Mouse (Mus musculus) spleen, postnatal 4 days (tissue): ENCODE results near the gene Sidt1.

ENCODE experiments used
- DNase-seq, 2 experiments: peaks; one replicate each; pipeline ENCODE4 v3.0.0; 2022; ENCODE audit warnings: low spot score in 2 of 2

The Sidt1 gene

GRCm38 (mm10) chr16:44332861-44333284 is at the start of gene Sidt1:
Gene Sidt1 (minus strand): TSS chr16:44333196.
- peak in 1 of 2 experiments; percentile 13 for DNase-seq

- no peak for DNase-seq
Observed at GRCm38 (mm10) chr16:44381578-44381977, 48.6 kb upstream of the Sidt1 start.

GRCm38 (mm10) chr16:44380006-44380405 is 47.0 kb upstream of the Sidt1 start:
- DNase-seq = no peak

DNA sequence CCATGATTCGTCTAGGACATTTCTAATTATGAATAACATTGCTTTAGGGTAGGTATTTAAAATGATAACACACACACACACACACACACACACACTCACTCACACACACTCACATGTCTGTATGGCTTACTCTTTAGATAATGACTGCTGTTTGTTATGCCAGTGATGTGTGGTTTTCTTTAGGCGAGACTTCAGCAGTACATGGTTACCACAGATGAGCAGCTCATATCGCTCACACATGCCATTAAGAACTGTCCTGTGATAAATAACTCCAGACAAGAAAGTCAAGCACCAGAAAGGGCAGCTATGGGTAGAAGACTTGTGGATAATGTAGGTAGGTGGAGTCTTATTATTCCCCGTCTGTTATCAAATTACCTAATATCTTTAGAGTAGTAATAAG is 42.5 kb upstream of the Sidt1 start:
- DNase-seq = no peak

GRCm38 (mm10) chr16:44365522-44365921 is 32.5 kb upstream of the Sidt1 start:
- no peak for DNase-seq

GRCm38 (mm10) chr16:44361921-44362890 is 29.2 kb upstream of the Sidt1 start:
- no peak for DNase-seq

- DNase-seq = peak; percentile 70 to 77
Observed at GRCm38 (mm10) chr16:44357571-44358268, 24.7 kb upstream of the Sidt1 start.

- DNase-seq = no peak
Observed at GRCm38 (mm10) chr16:44356291-44356690, 23.3 kb upstream of the Sidt1 start.

DNA sequence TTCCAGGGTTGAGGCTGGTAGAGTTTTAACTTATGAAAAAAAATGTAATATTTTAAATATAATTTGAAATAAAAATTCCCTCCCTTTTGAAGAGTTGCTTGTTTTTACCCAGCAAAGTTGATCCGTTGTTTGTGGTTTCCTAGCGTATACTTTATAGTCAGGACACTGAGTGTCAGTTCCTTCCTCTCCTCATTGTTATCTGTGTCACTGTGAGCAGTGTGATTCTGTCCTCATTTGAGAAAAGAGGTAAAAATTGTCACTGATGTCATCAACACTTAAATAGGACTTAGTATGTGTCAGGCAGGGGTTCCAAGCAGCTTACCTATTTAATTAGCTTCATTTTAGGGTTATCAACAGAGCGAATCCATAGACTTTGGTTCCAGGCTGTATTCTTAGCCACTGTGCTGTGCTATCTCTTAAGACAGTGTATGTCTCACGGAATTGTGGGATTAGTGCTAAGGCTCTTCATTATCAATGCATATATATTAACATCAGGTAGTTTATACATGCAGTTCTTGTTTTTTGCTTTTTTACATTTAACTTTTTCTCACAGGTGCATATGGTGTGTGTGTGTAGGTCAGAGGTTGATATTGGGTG is 16.9 kb upstream of the Sidt1 start:
- DNase-seq = no peak

GRCm38 (mm10) chr16:44347071-44347901 is 14.3 kb upstream of the Sidt1 start, which contains the start of gene Spice1:
Gene Spice1 (plus strand): TSS chr16:44347121.
- DNase-seq = peak; percentile 94 to 97

DNA sequence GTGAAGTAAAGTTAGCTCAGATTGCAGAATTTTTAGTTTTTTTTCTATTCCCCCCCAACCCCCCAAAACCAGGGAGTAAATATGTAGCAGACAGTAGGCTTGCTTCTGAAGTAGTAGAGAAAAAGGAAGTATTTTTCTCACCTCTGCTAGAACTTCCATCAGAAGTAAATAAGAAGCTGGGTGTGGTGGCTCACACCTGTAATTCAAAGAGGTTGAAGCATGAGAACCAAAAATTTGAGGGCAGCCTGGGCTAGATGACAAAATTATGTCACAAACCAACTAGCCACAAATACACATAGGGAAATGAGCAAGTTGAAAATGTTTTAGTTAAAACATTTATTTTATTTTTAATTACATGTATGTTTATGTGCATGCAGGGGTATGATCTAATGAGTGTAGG is 4.5 kb upstream of the Sidt1 start:
- DNase-seq = no peak

- DNase-seq = peak in 1 of 2 experiments; percentile 65
Observed at GRCm38 (mm10) chr16:44331995-44332860, 768 bp downstream of the Sidt1 start.

DNA sequence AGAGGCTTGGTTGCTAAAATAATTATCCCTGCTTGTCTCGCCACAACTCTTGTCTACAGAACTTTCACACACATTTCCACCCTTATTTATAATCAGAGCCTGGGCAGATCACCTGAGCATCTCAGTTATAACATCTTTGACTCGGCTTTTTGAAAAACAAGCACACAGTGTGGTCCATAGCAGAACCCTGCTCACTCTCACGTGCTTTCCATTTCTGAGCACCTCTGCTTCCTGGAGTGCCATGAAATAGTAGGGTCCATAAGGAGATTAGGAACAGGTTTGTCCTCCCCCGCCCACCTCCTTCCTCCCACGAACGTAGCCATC is 1.4 kb downstream of the Sidt1 start:
- DNase-seq = no peak

DNA sequence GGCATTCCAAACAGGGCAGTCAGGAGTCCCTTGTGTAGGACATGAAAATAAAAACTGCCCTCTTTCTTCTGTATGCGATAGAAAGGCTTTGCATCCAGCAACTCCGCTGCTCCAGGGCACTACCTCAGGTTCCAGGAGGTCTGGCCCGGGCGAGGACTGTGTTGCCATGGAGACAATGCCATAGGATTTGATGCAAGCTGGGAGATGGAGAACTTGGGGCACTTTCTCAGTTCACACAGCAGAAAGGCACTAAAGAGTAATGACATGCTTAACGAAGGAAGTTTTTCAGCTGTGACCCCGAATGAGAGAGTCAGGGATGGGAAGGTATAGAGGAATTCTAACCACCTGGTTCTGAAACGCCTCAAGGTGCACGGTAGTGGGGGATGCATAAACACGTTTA is 1.8 kb downstream of the Sidt1 start:
- no peak for DNase-seq

- no peak for DNase-seq
Observed at GRCm38 (mm10) chr16:44330657-44331056, 2.3 kb downstream of the Sidt1 start.

- no peak for DNase-seq
Observed at GRCm38 (mm10) chr16:44328644-44329043, 4.4 kb downstream of the Sidt1 start.

DNA sequence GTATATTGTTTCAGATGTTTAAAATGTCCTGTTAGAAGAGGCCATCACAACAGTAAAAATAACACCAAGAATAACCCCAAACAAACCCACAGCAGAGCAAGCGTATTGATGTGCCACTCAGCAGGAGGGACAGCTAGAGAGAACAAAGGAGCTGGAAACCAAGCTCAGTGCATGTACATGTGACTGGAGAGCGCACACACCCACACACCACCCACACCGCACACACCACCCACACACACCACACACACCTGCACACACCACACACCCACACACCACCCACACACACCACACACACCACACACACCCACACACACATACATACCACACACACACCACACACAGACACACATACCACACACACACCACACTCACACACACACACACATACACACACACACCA is 12.8 kb downstream of the Sidt1 start:
- no peak for DNase-seq

GRCm38 (mm10) chr16:44316350-44316749 is 16.6 kb downstream of the Sidt1 start:
- DNase-seq = no peak

DNA sequence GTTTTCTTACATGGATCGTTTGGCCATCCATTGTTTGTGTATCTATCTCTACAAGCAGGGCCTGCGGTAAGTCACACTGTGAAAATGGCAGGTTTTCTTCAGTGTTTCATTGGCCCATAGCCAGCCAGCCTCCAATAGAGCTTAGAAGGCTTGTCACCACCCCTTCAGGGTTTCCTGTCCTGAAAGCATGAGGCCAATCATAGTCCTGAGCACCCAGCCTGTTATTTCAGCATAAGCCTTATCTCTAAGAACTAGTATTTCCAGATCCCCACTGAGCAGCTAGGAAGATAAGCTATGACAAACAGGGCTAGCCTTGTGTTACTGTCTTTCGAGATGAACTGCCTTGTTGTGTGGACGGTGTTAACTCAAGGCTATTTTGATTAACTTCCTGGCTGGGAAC is 19.6 kb downstream of the Sidt1 start:
- DNase-seq = no peak

- no peak for DNase-seq
Observed at GRCm38 (mm10) chr16:44305606-44306005, 27.4 kb downstream of the Sidt1 start.

DNA sequence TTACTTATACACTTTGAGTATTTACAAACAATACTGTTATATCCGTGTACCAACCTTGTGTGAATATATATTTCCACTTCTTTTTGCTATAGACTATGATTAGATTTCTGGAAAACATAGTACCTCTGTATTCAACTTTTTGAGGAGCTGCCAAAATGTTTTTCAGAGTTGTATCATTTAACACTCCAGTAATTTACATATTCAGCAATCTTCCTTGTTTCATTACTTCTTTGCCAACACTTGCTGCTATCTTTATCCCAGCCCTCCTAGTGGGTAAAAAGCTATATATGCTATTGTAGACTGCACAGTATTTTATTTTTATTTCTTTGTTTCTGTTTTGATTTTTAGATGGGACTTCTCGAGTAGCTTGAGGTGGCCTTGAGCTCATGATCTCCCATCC is 29.2 kb downstream of the Sidt1 start:
- no peak for DNase-seq
